Comparison of ENCODE assay signal across 9 mouse cellular contexts in the genomic region with DNA sequence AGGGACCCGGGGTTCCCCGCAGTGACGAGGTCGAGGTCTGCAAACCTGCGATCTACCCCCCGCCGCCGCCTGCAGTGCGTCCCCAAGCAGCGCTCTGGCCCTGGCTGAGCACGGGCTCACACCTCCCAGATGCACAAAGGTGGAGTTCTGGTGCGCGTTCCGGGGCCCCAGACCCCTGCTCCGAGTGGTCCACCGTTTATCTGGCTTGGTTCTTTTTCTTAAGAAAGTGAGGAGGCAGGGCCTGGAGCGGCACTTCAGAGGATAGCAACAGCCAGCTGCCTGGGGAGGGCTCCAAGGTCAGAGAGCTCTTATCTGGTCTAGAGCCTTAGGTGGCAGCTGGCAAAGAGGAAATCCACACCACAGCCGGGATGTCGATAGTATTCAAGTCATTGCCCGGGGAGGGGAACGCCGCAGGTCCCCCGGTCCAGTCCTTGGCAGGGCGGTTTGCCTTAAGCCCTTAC. TPM values are rescaled to one million over a fixed set of nuclear protein-coding genes. Genes with fewer than 3 reads are reported as not detected.
A peak's percentile ranks its signal among the peaks of the same experiment; 100 is the strongest.
DNase-seq lines count a peak whose midpoint lies in the region; ATAC-seq and TF ChIP-seq lines count a peak whose summit lies in the region.
"Had no signal": no experiment of that assay in that cellular context is flagged by ENCODE, and none has a peak within 500 bp of the region (broad histone marks: within the 10 kb centered on the region; RNA-seq: fewer than 3 reads in every experiment).

No protein-coding gene starts in this region.

- H3K36me3 ChIP-seq in embryonic facial prominence, embryonic 15.5 days = no peaks in the 10 kb centered on the region
- no peaks in the 10 kb centered on the region for H3K36me3 ChIP-seq in limb, embryonic 12.5 days

- no peak for TF ChIP-seq CTCF in cerebellum, adult 2 months (IDR thresholded peaks at IDR 0.05; ENCODE audit: borderline replicate concordance, insufficient read depth, low read depth, low read length)

- H3K4me1 ChIP-seq in cerebellum, adult 2 months (ENCODE audit: control insufficient read depth, insufficient read depth, low read length) = peaks cover 8% of the 10 kb centered on the region
- peaks cover 26% of the 10 kb centered on the region for H3K4me1 ChIP-seq in embryonic facial prominence, embryonic 15.5 days
- H3K4me1 ChIP-seq in limb, embryonic 12.5 days (replicated peaks) = peaks cover 24% of the 10 kb centered on the region

- no peaks in the 10 kb centered on the region for H3K9me3 ChIP-seq in embryonic facial prominence, embryonic 15.5 days (replicated peaks)
- no peaks in the 10 kb centered on the region for H3K9me3 ChIP-seq in limb, embryonic 12.5 days

- H3K27ac ChIP-seq in cerebellum, adult 2 months (ENCODE audit: insufficient read depth, low read length) = no peak overlapping the region
- no peak overlapping the region for H3K27ac ChIP-seq in embryonic facial prominence, embryonic 15.5 days (replicated peaks)
- no peak overlapping the region for H3K27ac ChIP-seq in limb, embryonic 12.5 days

- peaks cover 10% of the 10 kb centered on the region; the same call in 1 of the 2 replicates for H3K27me3 ChIP-seq in cerebellum, adult 2 months (ENCODE audit: control insufficient read depth, insufficient read depth, low read length)
- peaks cover 72% of the 10 kb centered on the region for H3K27me3 ChIP-seq in embryonic facial prominence, embryonic 15.5 days
- H3K27me3 ChIP-seq in limb, embryonic 12.5 days = peaks cover 88% of the 10 kb centered on the region

- 6% methylated on average over 24 of the region's 24 CpGs for WGBS in cerebellum, adult 2 months
- under 1% methylated on average over 24 of the region's 24 CpGs for WGBS in embryonic facial prominence, embryonic 15.5 days
- WGBS in limb, embryonic 12.5 days = 1% methylated on average over 24 of the region's 24 CpGs

- DNase-seq in cerebellum, adult 2 months = no peak
- no peak for DNase-seq in cerebellum, adult 18-20 months
- peak; percentile 97 for DNase-seq in 416B (ENCODE audit: low read depth)
- DNase-seq in retina, embryonic 14.5 days (ENCODE audit: low spot score) = peak; percentile 53
- no peak for DNase-seq in frontal cortex, postnatal 25 days (ENCODE audit: low spot score in 2 of 2)
- no peak for DNase-seq in frontal cortex, postnatal 14 days (ENCODE audit: low spot score in 2 of 2)

- peak overlapping the region; percentile 42 for H3K4me3 ChIP-seq in cerebellum, adult 2 months (replicated peaks; ENCODE audit: insufficient read depth, low read depth, low read length)
- peak overlapping the region; percentile 51 for H3K4me3 ChIP-seq in embryonic facial prominence, embryonic 15.5 days (replicated peaks)
- peak overlapping the region; percentile 58 for H3K4me3 ChIP-seq in limb, embryonic 12.5 days (replicated peaks)

- TF ChIP-seq POLR2A in cerebellum, adult 2 months (IDR thresholded peaks at IDR 0.05; ENCODE audit: borderline replicate concordance, insufficient read depth, low read length) = no peak

- H3K9ac ChIP-seq in embryonic facial prominence, embryonic 15.5 days = peak overlapping the region; percentile 40; the same call in 1 of the 2 replicates
- peak overlapping the region; percentile 70 for H3K9ac ChIP-seq in limb, embryonic 12.5 days (replicated peaks)

- no peak for ATAC-seq in embryonic facial prominence, embryonic 15.5 days (ENCODE audit: insufficient number of reproducible peaks, low FRiP score, low TSS enrichment, low read depth)
- ATAC-seq in limb, embryonic 12.5 days (ENCODE audit: insufficient number of reproducible peaks, insufficient read depth, low FRiP score, low TSS enrichment, low read depth) = no peak

- H3K4me2 ChIP-seq in embryonic facial prominence, embryonic 15.5 days (replicated peaks) = peak overlapping the region; percentile 95
- H3K4me2 ChIP-seq in limb, embryonic 12.5 days = peak overlapping the region; percentile 95

RNA-seq across cellular contexts. Expression of a gene that starts 32.3 kb away (rescaled TPM):
- 14.8 and 15.4 TPM in 2 replicates for polyA plus RNA-seq in cerebellum, adult 2 months (2012; rRNA removed)
- 0.09 TPM in 1 of 2 replicates, not detected in the other for polyA plus RNA-seq in embryonic facial prominence, embryonic 15.5 days (2015; fragmentation: Nextera tagmentation; extraction: Ambion mirVana)
- not detected in 2 replicates for polyA plus RNA-seq in limb, embryonic 12.5 days (2016; fragmentation: Nextera tagmentation; extraction: Ambion mirVana)
- polyA plus RNA-seq: C2C12 had no signal

RNA-seq across cellular contexts. Expression of a gene that starts 52.7 kb away (rescaled TPM):
- polyA plus RNA-seq in cerebellum, adult 2 months (2012; rRNA removed) = 2.1 and 2.6 TPM in 2 replicates
- polyA plus RNA-seq in embryonic facial prominence, embryonic 15.5 days (2015; fragmentation: Nextera tagmentation; extraction: Ambion mirVana) = 5.9 and 6.3 TPM in 2 replicates
- 0.97 and 1.2 TPM in 2 replicates for polyA plus RNA-seq in limb, embryonic 12.5 days (2016; fragmentation: Nextera tagmentation; extraction: Ambion mirVana)

RNA-seq across cellular contexts. Expression of a gene that starts 56.3 kb away (rescaled TPM):
- polyA plus RNA-seq in cerebellum, adult 2 months (2012; rRNA removed) = 138 TPM in 2 replicates
- 11.0 and 11.5 TPM in 2 replicates for polyA plus RNA-seq in embryonic facial prominence, embryonic 15.5 days (2015; fragmentation: Nextera tagmentation; extraction: Ambion mirVana)
- 7.5 and 8.6 TPM in 2 replicates for polyA plus RNA-seq in limb, embryonic 12.5 days (2016; fragmentation: Nextera tagmentation; extraction: Ambion mirVana)

Comparison
In these comparisons a context has a peak if more than half of its experiments do, and no peak if none do; other contexts are left out.
1. DNase-seq: peak in 416B (single experiment) and retina, embryonic 14.5 days (single experiment); none in cerebellum, adult 2 months (0 of 2), cerebellum, adult 18-20 months (0 of 2), frontal cortex, postnatal 25 days (0 of 2) and frontal cortex, postnatal 14 days (0 of 2).
2. RNA of a gene that starts 32.3 kb away (polyA plus RNA-seq): 14.8 to 15.4 TPM in cerebellum, adult 2 months; 0.09 TPM in embryonic facial prominence, embryonic 15.5 days and not detected in limb, embryonic 12.5 days; every median in the first group is over 10 times any median in the second.
3. RNA of a gene that starts 56.3 kb away (polyA plus RNA-seq): 138 TPM in cerebellum, adult 2 months; 11.0 to 11.5 TPM in embryonic facial prominence, embryonic 15.5 days and 7.5 to 8.6 TPM in limb, embryonic 12.5 days; every median in the first group is over 10 times any median in the second.
4. Peak in every context shown above with its lines, with median percentiles within 50 percentile points of each other: H3K4me3 ChIP-seq.